Mouse (Mus musculus) forebrain, embryonic 10.5 days (tissue): ENCODE results near the gene Mocs3. TPM values are rescaled to one million over a fixed set of nuclear protein-coding genes. Genes with fewer than 3 reads are reported as not detected.

Experiments used
- DNase-seq: peaks from one replicate; pipeline ENCODE4 v3.0.0-alpha.2; 2017; ENCODE audit warnings: low spot score; ENCODE audit errors: extremely low spot score
- H3K27ac ChIP-seq: fragments of 300-500 bp; sonication (generic); 2 replicates; pipeline ENCODE4 v1.5.1; 2016; ENCODE audit warnings: mild to moderate bottlenecking
- H3K27me3 ChIP-seq: fragments of 300-500 bp; sonication (generic); 2 replicates; pipeline ENCODE4 v1.6.1; 2016; ENCODE audit warnings: mild to moderate bottlenecking; ENCODE audit not compliant: poor library complexity, severe bottlenecking
- H3K36me3 ChIP-seq: fragments of 300-500 bp; sonication (generic); replicated peaks from 2 replicates; pipeline ENCODE4 v1.6.1; 2016; ENCODE audit warnings: mild to moderate bottlenecking, moderate library complexity
- H3K4me1 ChIP-seq: fragments of 300-500 bp; sonication (generic); 2 replicates; pipeline ENCODE4 v1.6.1; 2016
- H3K4me3 ChIP-seq: fragments of 300-500 bp; sonication (generic); 2 replicates; pipeline ENCODE4 v1.5.1; 2016; ENCODE audit warnings: mild to moderate bottlenecking, moderate library complexity
- H3K9me3 ChIP-seq: fragments of 300-500 bp; sonication (generic); 2 replicates; pipeline ENCODE4 v1.6.1; 2016; ENCODE audit warnings: mild to moderate bottlenecking, moderate library complexity
- WGBS: fragments of 180-500 bp; shearing (Covaris S2); methylation state at CpG from one replicate; pipeline ENCODE4 v1.1.7; 2016; 5-methylcytosine and 5-hydroxymethylcytosine counted together
- polyA plus RNA-seq: library from polyadenylated mRNA; unstranded; fragments of >200 nt; fragmentation: Nextera tagmentation; extraction: Ambion mirVana; gene quantifications from 2 replicates; pipeline ENCODE4 v1.2.1, GENCODE M21; 2016

Gene Mocs3
- polyA plus RNA-seq, 1 experiment from 2014 or later = 5.2 TPM

GRCm38 (mm10) chr2:168207883-168208282 lies 22.5 kb upstream of the Mocs3 start:
- H3K9me3 ChIP-seq = peaks cover 5% of the 10 kb centered on the region; the same call in 1 of the 2 replicates
- DNase-seq = no peak
- H3K27me3 ChIP-seq = no peaks in the 10 kb centered on the region
- 95% methylated on average over 3 of the region's 3 CpGs for WGBS
- peak overlapping the region; percentile 100 for H3K27ac ChIP-seq
- peaks cover 24% of the 10 kb centered on the region for H3K4me1 ChIP-seq
- H3K4me3 ChIP-seq = peak overlapping the region; percentile 98
- H3K36me3 ChIP-seq = peaks cover 79% of the 10 kb centered on the region

- H3K27me3 ChIP-seq = no peaks in the 10 kb centered on the region
- no peaks in the 10 kb centered on the region for H3K9me3 ChIP-seq
- 47% methylated on average over 5 of the region's 5 CpGs for WGBS
- no peak overlapping the region for H3K4me3 ChIP-seq
- peaks cover 98% of the 10 kb centered on the region for H3K36me3 ChIP-seq
- no peaks in the 10 kb centered on the region for H3K4me1 ChIP-seq
- DNase-seq = no peak
- no peak overlapping the region for H3K27ac ChIP-seq
These were observed 16.5 kb upstream of the Mocs3 start for GRCm38 (mm10) chr2:168213788-168214397.

DNA sequence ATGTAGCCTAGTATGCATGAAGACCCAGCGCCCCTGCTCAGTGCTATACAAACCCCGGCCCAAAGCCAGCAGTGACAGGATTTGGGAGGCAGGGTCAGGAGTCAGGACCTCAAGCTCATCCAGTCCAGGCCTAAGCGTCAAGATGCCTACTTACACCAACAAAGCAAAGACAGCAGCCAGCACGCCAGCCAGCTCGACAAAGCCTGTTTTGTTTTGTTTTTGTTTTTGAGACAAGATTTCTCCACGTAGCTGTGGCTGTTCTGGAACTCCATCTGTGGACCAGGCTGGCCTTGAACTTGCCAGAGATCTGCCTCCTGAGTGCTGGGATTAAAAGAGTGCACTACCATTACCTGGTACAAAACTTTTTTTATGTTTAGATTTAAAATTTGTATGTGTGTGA lies 7.1 kb upstream of the Mocs3 start:
- WGBS = 88% methylated on average over 6 of the region's 6 CpGs
- Histone ChIP-seq H3K27me3 (no peaks in the 10 kb centered on the region), H3K4me3 (no peak overlapping the region), H3K4me1 (peaks cover 7% of the 10 kb centered on the region), H3K9me3 (no peaks in the 10 kb centered on the region), H3K27ac (no peak overlapping the region), H3K36me3 (peaks cover 85% of the 10 kb centered on the region)
- no peak for DNase-seq

- H3K4me3 ChIP-seq = peak overlapping the region; percentile 100
- peaks cover 37% of the 10 kb centered on the region for H3K4me1 ChIP-seq
- no peak for DNase-seq
- 23% methylated on average over 41 of the region's 41 CpGs for WGBS
- H3K27ac ChIP-seq = peak overlapping the region; percentile 97
- H3K36me3 ChIP-seq = peaks cover 59% of the 10 kb centered on the region
- no peaks in the 10 kb centered on the region for H3K27me3 ChIP-seq
- H3K9me3 ChIP-seq = no peaks in the 10 kb centered on the region
These were observed 1.1 kb upstream of the Mocs3 start for GRCm38 (mm10) chr2:168229116-168230025.

GRCm38 (mm10) chr2:168230773-168231470 lies 500 bp downstream of the Mocs3 start:
- Histone ChIP-seq H3K36me3 (peaks cover 48% of the 10 kb centered on the region), H3K4me3 (peak overlapping the region; percentile 100), H3K4me1 (peaks cover 37% of the 10 kb centered on the region), H3K27me3 (no peaks in the 10 kb centered on the region), H3K9me3 (no peaks in the 10 kb centered on the region), H3K27ac (peak overlapping the region; percentile 97)
- WGBS = 5% methylated on average over 105 of the region's 105 CpGs
- no peak for DNase-seq

- no peaks in the 10 kb centered on the region for H3K27me3 ChIP-seq
- peaks cover 37% of the 10 kb centered on the region for H3K4me1 ChIP-seq
- DNase-seq = no peak
- peaks cover 43% of the 10 kb centered on the region for H3K36me3 ChIP-seq
- H3K4me3 ChIP-seq = peak overlapping the region; percentile 100
- no peaks in the 10 kb centered on the region for H3K9me3 ChIP-seq
- H3K27ac ChIP-seq = peak overlapping the region; percentile 97
- WGBS = 65% methylated on average over 33 of the region's 33 CpGs
These were observed 1.0 kb downstream of the Mocs3 start for GRCm38 (mm10) chr2:168231471-168231829.

DNA sequence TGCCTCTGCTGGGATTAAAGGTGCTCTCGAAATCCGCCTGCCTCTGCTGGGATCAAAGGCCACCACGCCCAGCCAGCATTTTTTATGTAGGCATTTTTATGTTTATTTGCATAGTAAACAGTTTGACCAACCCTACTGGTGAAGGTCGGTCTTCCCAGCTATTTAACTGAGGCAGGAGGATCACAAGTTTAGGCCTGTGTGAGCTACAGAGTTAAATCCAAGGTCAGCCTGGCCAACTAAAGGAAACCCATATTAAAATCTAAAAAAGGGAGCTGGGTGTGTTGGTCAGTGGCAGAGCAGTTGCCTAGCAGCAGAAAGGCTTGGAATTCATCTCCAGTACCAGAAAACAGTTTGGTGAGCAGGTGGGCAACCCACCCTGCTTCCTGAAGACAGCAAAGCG lies 2.9 kb downstream of the Mocs3 start:
- H3K4me3 ChIP-seq = no peak overlapping the region
- peaks cover 2% of the 10 kb centered on the region; the same call in 1 of the 2 replicates for H3K9me3 ChIP-seq
- 93% methylated on average over 5 of the region's 5 CpGs for WGBS
- H3K27me3 ChIP-seq = no peaks in the 10 kb centered on the region
- no peak for DNase-seq
- peaks cover 35% of the 10 kb centered on the region for H3K36me3 ChIP-seq
- H3K4me1 ChIP-seq = peaks cover 30% of the 10 kb centered on the region
- no peak overlapping the region for H3K27ac ChIP-seq

DNA sequence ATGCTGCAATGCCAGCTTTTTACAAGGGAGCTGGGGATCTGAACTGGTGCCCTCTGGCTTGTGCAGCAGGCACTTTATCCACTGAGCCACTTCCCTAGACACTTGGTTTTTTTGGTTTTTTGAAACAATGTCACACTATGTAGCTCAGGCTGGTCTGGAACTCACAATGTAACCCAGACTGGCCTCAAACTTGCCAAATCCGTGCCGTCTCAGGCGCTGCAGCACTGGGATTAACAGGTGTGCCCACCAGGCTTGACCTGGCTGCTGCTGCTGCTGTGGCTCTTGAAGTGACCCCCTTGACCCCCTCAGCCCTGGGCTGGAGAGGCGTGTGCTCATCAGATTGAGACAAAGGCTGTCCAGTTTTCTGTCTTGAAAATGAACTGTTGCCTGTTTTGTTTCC lies 7.9 kb downstream of the Mocs3 start:
- 94% methylated on average over 4 of the region's 4 CpGs for WGBS
- no peak for DNase-seq
- Histone ChIP-seq H3K27ac (no peak overlapping the region), H3K27me3 (no peaks in the 10 kb centered on the region), H3K4me1 (no peaks in the 10 kb centered on the region), H3K36me3 (peaks cover 15% of the 10 kb centered on the region), H3K4me3 (no peak overlapping the region), H3K9me3 (peaks cover 4% of the 10 kb centered on the region)

GRCm38 (mm10) chr2:168242841-168243240 lies 12.4 kb downstream of the Mocs3 start:
- Histone ChIP-seq H3K27me3 (no peaks in the 10 kb centered on the region), H3K36me3 (no peaks in the 10 kb centered on the region), H3K27ac (no peak overlapping the region), H3K9me3 (peaks cover 4% of the 10 kb centered on the region), H3K4me3 (no peak overlapping the region), H3K4me1 (no peaks in the 10 kb centered on the region)
- no peak for DNase-seq

- Histone ChIP-seq H3K36me3 (no peaks in the 10 kb centered on the region), H3K9me3 (peaks cover 2% of the 10 kb centered on the region), H3K4me1 (no peaks in the 10 kb centered on the region), H3K4me3 (no peak overlapping the region), H3K27me3 (no peaks in the 10 kb centered on the region), H3K27ac (no peak overlapping the region)
- 76% methylated on average over 4 of the region's 4 CpGs for WGBS
- no peak for DNase-seq
These were observed 12.9 kb downstream of the Mocs3 start for GRCm38 (mm10) chr2:168243278-168243677.

DNA sequence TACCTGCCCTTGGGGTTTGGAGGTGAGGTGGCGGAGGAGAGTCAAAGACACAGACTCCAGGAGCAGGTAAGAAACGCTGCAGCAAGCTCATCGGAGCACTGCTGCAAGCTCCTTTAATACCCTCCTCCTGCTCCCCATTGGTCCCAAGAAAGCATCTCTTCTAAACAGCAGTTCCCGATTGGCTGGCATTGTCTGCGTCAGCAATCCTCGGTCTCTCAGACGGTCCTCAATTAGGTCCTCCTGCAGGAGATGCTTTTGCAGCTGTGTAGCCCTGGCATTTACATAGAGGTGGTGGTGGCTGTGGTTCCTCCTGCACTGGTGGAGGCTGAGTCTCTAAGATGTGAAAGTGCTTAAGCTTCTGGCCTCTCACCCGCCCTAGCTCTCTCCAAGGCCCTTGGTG lies 15.1 kb downstream of the Mocs3 start:
- Histone ChIP-seq H3K4me3 (no peak overlapping the region), H3K4me1 (no peaks in the 10 kb centered on the region), H3K9me3 (no peaks in the 10 kb centered on the region), H3K27ac (no peak overlapping the region), H3K27me3 (0 out of 2 replicates have a peak, but pooled peaks cover under 1% of the 10 kb centered on the region), H3K36me3 (no peaks in the 10 kb centered on the region)
- DNase-seq = no peak
- WGBS = 36% methylated on average over 8 of the region's 8 CpGs

DNA sequence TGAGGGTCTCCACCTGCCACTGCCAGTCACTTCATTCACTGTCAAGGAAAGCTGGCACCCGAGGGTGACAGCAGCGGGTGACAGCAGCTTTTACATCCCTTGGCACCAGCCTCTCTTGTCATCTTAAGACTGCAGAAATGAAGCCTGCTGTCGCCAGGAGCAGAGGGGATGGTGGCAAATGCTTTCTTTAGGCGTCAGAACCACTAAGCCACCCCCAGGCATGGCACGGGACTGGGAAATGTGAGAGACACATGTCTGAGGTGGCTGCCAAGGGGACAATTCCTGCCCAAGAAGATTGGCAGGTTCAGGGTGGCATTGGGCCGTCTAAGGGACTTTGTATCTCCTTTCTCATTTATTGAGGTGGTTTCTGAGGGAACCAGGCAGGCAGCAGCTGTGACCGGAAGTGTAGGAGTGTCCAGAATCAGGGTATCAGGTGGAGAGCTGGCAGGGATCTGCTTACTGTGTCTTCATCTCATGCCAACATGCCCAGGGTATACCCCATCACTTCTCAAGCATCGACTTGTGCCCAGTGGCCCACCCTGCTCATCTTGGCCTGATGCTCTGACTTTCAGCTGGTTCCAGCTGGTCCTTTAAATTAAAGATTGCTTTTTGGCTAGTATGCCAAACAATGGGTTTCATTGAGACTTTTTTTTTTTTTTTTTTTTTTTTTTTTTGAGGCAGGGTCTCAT lies 17.9 kb downstream of the Mocs3 start:
- no peak overlapping the region for H3K27ac ChIP-seq
- H3K9me3 ChIP-seq = no peaks in the 10 kb centered on the region
- WGBS = 83% methylated on average over 8 of the region's 8 CpGs
- H3K4me1 ChIP-seq = peaks cover 9% of the 10 kb centered on the region
- H3K4me3 ChIP-seq = no peak overlapping the region
- no peak for DNase-seq
- peaks cover 18% of the 10 kb centered on the region; the same call in 1 of the 2 replicates for H3K27me3 ChIP-seq
- H3K36me3 ChIP-seq = no peaks in the 10 kb centered on the region
